Mouse (Mus musculus) lung, adult 2 months (tissue): Measurements from ENCODE around the gene Spop. TPM values are rescaled to one million over a fixed set of nuclear protein-coding genes. Genes with fewer than 3 reads are reported as not detected.
"Not testable (repeated sequence)": the region's sequence is repeated elsewhere in the genome, so short reads cannot be mapped to it uniquely, and the experiment has no call there.

Experiments used
- DNase-seq: peaks from one replicate; pipeline ENCODE4 v3.0.0; 2022
- H3K4me1 ChIP-seq: fragments of 200-500 bp; 2 replicates; pipeline ENCODE4 v1.6.1; 2011; ENCODE audit warnings: low read length; ENCODE audit not compliant: control insufficient read depth, insufficient read depth
- H3K4me3 ChIP-seq: fragments of 200-500 bp; replicated peaks from 2 replicates; pipeline ENCODE3; 2011; ENCODE audit warnings: low read depth, mild to moderate bottlenecking, control low read depth, low read length; ENCODE audit errors: extremely low read depth
- CTCF ChIP-seq: fragments of 200-500 bp; IDR thresholded peaks from 2 replicates; pipeline ENCODE4 v1.5.1; 2011; ENCODE audit warnings: mild to moderate bottlenecking, low read length, control low read depth; ENCODE audit not compliant: insufficient read depth
- POLR2A ChIP-seq: fragments of 200-500 bp; IDR thresholded peaks from 2 replicates; pipeline ENCODE4 v1.6.1; 2011; ENCODE audit warnings: low read depth, mild to moderate bottlenecking, control low read depth, low read length, borderline replicate concordance; ENCODE audit errors: extremely low read depth
- WGBS: fragments of 180-500 bp; shearing (Covaris S2); methylation state at CpG from one replicate; pipeline ENCODE4 v1.1.7; 2018; 5-methylcytosine and 5-hydroxymethylcytosine counted together
- polyA plus RNA-seq: library from polyadenylated mRNA; depleted of rRNA; stranded (reverse); fragments of >200 nt; gene quantifications from 2 replicates; pipeline ENCODE4 v1.2.3, GENCODE M21; 2012

The Spop gene
- polyA plus RNA-seq, 1 experiment, result 125 TPM

GRCm38 (mm10) chr11:95397843-95398835, 15.7 kb upstream of the Spop start:
- no peak overlapping the region for H3K4me3 ChIP-seq
- WGBS, result 44% methylated on average over 14 of the region's 14 CpGs
- peak; percentile 81 for DNase-seq

GRCm38 (mm10) chr11:95399520-95400020, 14.3 kb upstream of the Spop start:
- peaks cover 2% of the 10 kb centered on the region; the same call in 1 of the 2 replicates for H3K4me1 ChIP-seq
- DNase-seq, result no peak
- no peak overlapping the region for H3K4me3 ChIP-seq
- 68% methylated on average over 13 of the region's 13 CpGs for WGBS
- TF ChIP-seq POLR2A (no peak), CTCF (no peak)

More at GRCm38 (mm10) chr11:95397843-95398835, 15.7 kb upstream of the Spop start:
- no peak for TF ChIP-seq POLR2A
- TF ChIP-seq CTCF, result peak; percentile 89
- no peaks in the 10 kb centered on the region; the same call in 1 of the 2 replicates for H3K4me1 ChIP-seq

GRCm38 (mm10) chr11:95401568-95401967, 12.3 kb upstream of the Spop start:
- no peak for DNase-seq
- Histone ChIP-seq H3K4me3 (no peak overlapping the region), H3K4me1 (peaks cover 2% of the 10 kb centered on the region; the same call in 1 of the 2 replicates)
- TF ChIP-seq POLR2A, result no peak
- TF ChIP-seq CTCF, result no peak
- WGBS, result 86% methylated on average over 5 of the region's 5 CpGs

GRCm38 (mm10) chr11:95402196-95402595, 11.7 kb upstream of the Spop start:
- no peak for DNase-seq
- Histone ChIP-seq H3K4me1 (peaks cover 2% of the 10 kb centered on the region; the same call in 1 of the 2 replicates), H3K4me3 (no peak overlapping the region)
- no peak for TF ChIP-seq POLR2A
- no peak for TF ChIP-seq CTCF
- 45% methylated on average over 5 of the region's 5 CpGs for WGBS

GRCm38 (mm10) chr11:95402658-95403101, 11.2 kb upstream of the Spop start:
- TF ChIP-seq CTCF, result no peak
- TF ChIP-seq POLR2A, result no peak
- H3K4me3 ChIP-seq, result no peak overlapping the region
- no peak for DNase-seq
- H3K4me1 ChIP-seq, result peaks cover 2% of the 10 kb centered on the region; the same call in 1 of the 2 replicates
- WGBS, result 15% methylated on average over 8 of the region's 8 CpGs

GRCm38 (mm10) chr11:95403382-95404340, 10.2 kb upstream of the Spop start:
- WGBS, result 72% methylated on average over 16 of the region's 16 CpGs
- DNase-seq, result no peak
- peaks cover 2% of the 10 kb centered on the region; the same call in 1 of the 2 replicates for H3K4me1 ChIP-seq
- H3K4me3 ChIP-seq, result no peak overlapping the region
- no peak for TF ChIP-seq CTCF
- TF ChIP-seq POLR2A, result no peak

- H3K4me3 ChIP-seq, result no peak overlapping the region
- 45% methylated on average over 4 of the region's 4 CpGs for WGBS
- no peak for TF ChIP-seq POLR2A
- TF ChIP-seq CTCF, result no peak
- no peak for DNase-seq
- peaks cover 2% of the 10 kb centered on the region; the same call in 1 of the 2 replicates for H3K4me1 ChIP-seq
Measured at GRCm38 (mm10) chr11:95405771-95406170, 8.1 kb upstream of the Spop start.

GRCm38 (mm10) chr11:95406398-95406797, 7.5 kb upstream of the Spop start:
- WGBS, result 83% methylated on average over 5 of the region's 5 CpGs
- not testable (repeated sequence) for DNase-seq, H3K4me1 ChIP-seq, H3K4me3 ChIP-seq

- DNase-seq, result no peak
- no peaks in the 10 kb centered on the region for H3K4me1 ChIP-seq
- TF ChIP-seq POLR2A (no peak), CTCF (no peak)
- H3K4me3 ChIP-seq, result no peak overlapping the region
- 58% methylated on average over 10 of the region's 10 CpGs for WGBS
Measured at GRCm38 (mm10) chr11:95409450-95410112, 4.3 kb upstream of the Spop start.
